ENCODE assay signal across 21 mouse cellular contexts in the genomic region with DNA sequence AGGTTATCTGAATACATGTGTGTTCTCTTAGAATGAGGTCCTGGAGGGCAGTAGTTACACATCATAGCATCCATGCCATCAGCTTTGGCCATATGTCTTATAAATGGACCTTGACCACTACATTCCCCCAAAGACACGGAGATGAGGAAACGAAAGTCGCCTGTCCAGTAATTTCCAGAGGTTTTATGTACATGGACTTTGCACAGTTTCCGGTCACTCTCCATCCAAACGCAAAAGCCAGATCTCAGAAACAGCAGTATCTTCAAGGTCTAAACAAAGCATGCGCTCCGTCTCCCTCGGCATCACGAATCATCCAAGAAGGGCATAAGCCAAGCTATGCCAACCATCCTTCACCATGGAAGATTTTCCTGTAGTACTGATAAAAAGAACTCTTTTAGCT. TPM values are rescaled to one million over a fixed set of nuclear protein-coding genes. Genes with fewer than 3 reads are reported as not detected.
"Had no signal": no experiment of that assay in that cellular context is flagged by ENCODE, and none has a peak within 500 bp of the region (broad histone marks: within the 10 kb centered on the region; RNA-seq: fewer than 3 reads in every experiment).

No protein-coding gene starts in this region.

- ATAC-seq: lung, postnatal 0 days had no signal

- H3K36me3 ChIP-seq: limb, embryonic 15.5 days; lung, embryonic 15.5 days; midbrain, embryonic 12.5 days; neural tube, embryonic 12.5 days had no signal

- H3K9ac ChIP-seq: limb, embryonic 15.5 days; liver, embryonic 14.5 days; lung, embryonic 15.5 days; midbrain, embryonic 12.5 days; neural tube, embryonic 12.5 days had no signal

- H3K27ac ChIP-seq: limb, embryonic 15.5 days; liver, embryonic 14.5 days; lung, embryonic 15.5 days; macrophage; midbrain, embryonic 12.5 days; neural tube, embryonic 12.5 days had no signal

- H3K9me3 ChIP-seq: limb, embryonic 15.5 days; lung, embryonic 15.5 days; megakaryocyte, embryonic 14.5 days; midbrain, embryonic 12.5 days; neural tube, embryonic 12.5 days had no signal

- H3K27me3 ChIP-seq: limb, embryonic 15.5 days; lung, embryonic 15.5 days; midbrain, embryonic 12.5 days; neural tube, embryonic 12.5 days had no signal

- H3K4me3 ChIP-seq: limb, embryonic 15.5 days; lung, embryonic 15.5 days; megakaryocyte, embryonic 14.5 days; midbrain, embryonic 12.5 days; neural tube, embryonic 12.5 days had no signal

- H3K4me2 ChIP-seq: limb, embryonic 15.5 days; lung, embryonic 15.5 days; midbrain, embryonic 12.5 days; neural tube, embryonic 12.5 days had no signal

- DNase-seq: lung, adult 2 months; lung, postnatal 14 days; lung, postnatal 36 days; midbrain, embryonic 14.5 days; right cerebral cortex, postnatal 14 days; thymus, adult 18-20 months; thymus, postnatal 14 days; thymus, postnatal 36 days had no signal

RNA-seq across cellular contexts. Expression of gene Sowahb, which starts 36.6 kb away (rescaled TPM):
- total RNA-seq: megakaryocyte progenitor cell, adult 5-6 weeks; monocyte, adult 5-6 weeks had no signal
- polyA plus RNA-seq: macrophage; midbrain, embryonic 14.5 days; midbrain, postnatal 0 days; neural tube, embryonic 12.5 days; neural tube, embryonic 14.5 days; spleen, adult 2 months had no signal
